Mouse (Mus musculus): ENCODE measurements at regions not wholly inside any gene's neighbourhood (a gene's known extent, or its start where the extent isn't known, plus 50 kb on each side); places are given as distances from the start of the nearest gene placed in this dataset.

GRCm38 (mm10) chr1:122423503-122423902 is 855.7 kb upstream of the Ddx18 start:
- TF ChIP-seq USF1 (IDR thresholded peaks at IDR 0.05; ENCODE audit: low read depth) (no peak), POLR2A (IDR thresholded peaks at IDR 0.05; ENCODE audit: insufficient read length, low read depth) (no peak), REST (IDR thresholded peaks at IDR 0.05; ENCODE audit: insufficient read depth, insufficient read length) (no peak), CEBPB (IDR thresholded peaks at IDR 0.05; ENCODE audit: insufficient read depth, poor library complexity, severe bottlenecking) (no peak), MYOG (IDR thresholded peaks at IDR 0.05; ENCODE audit: control insufficient read depth in 1 of 3, insufficient read depth in 1 of 3, insufficient read length in 2 of 3, low read depth in 2 of 3) (no peak), E2F4 (IDR thresholded peaks at IDR 0.05; ENCODE audit: insufficient read depth) (no peak)

Data from myocyte (in vitro differentiated cells).